Mouse (Mus musculus): ENCODE results near the gene Klri2.
"Not testable (repeated sequence)": the region's sequence is repeated elsewhere in the genome, so short reads cannot be mapped to it uniquely, and the experiment has no call there.

Klri2 gene

GRCm38 (mm10) chr6:129740069-129740721, at the start of gene Klri2:
Klri2 (minus strand) TSS chr6:129740484.
- no peak for DNase-seq (ENCODE audit: low spot score)

DNA sequence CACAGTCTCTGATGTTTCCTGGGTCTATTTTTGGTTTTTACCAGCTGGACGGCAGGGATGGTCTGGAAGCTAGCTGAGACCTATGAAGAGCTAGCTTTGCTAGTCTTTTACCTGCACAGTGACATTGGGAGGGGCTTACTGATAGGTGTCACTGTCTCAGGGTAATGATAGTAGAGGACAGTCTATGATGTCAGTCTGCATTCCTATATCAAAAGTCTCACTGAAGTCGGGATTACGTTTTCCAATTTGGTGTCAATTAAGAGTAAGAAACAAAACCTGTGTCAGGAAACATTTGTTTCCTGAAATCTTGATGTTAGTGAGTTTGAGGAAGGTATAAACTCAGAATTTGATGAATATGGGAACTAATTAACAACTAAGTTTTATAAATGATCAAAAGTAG, 43.9 kb upstream of the Klri2 start, which contains the start of gene Gm156:
Gene Gm156, minus strand, starts transcription at position 101 of the 400 bp plus-strand sequence.
- DNase-seq (ENCODE audit: low spot score), result not testable (repeated sequence)

DNA sequence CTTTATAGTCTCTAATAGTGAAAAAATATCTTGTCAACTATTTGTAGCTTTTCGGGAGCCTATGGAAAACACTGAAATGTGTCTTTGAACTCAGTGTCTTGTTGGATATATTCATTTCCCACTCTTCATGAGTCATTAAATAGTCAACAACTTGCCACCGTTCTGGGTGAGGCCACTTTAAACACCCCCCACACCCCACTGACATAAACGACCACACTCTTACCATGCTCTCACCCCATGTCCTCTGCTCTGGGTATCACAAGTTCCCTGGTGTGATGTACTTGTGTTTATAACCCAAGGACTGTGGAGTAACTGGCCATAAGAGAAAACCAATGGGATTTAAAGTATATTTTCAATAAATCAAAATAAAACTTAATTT, 7.4 kb upstream of the Klri2 start:
- no peak for DNase-seq (ENCODE audit: low spot score)

- DNase-seq (ENCODE audit: low spot score), result no peak
These were observed 6.9 kb upstream of the Klri2 start for GRCm38 (mm10) chr6:129747016-129747653.

GRCm38 (mm10) chr6:129746151-129746550, 5.9 kb upstream of the Klri2 start:
- DNase-seq (ENCODE audit: low spot score), result no peak

DNA sequence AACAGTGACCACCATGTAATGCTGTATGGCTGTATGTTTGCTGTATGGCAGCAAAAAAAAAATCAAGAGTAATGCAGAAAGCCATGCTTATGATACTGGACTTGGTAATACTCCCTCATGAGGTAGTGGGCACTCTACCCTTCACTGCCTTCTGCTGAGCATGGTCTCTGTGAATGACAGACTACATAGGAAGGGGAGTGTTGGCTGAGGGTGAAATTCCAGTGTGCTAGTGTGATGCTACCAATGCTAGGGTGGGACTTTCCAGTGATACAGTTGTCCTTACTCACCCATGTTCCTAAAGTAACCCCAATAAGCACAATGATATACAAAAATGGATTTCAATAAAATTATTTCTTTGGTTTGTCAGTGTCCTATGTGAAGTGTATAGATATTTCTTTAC, 3.9 kb downstream of the Klri2 start:
- DNase-seq (ENCODE audit: low spot score), result no peak

- DNase-seq (ENCODE audit: low spot score), result no peak
These were observed 13.0 kb downstream of the Klri2 start for GRCm38 (mm10) chr6:129727237-129727636.

DNA sequence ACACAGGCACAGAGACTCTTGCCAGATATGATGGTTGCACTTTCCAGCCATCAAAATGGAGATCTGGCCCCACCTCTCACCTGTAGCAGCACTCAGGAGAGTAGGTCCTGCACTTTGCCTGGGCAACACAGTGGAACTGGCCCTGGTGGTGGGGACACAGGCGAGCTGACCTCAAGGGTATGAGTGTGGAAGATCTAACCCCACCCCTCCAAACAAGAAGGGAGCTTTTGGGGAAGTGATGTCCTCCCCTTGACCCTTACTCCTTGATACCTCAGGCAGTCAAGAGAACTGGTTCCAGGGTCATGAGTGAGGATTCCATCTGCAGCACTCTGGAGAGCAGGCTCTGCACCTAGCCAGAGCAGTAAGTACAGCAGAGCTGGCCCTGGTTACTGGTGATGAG, 18.9 kb downstream of the Klri2 start:
- no peak for DNase-seq (ENCODE audit: low spot score)

DNA sequence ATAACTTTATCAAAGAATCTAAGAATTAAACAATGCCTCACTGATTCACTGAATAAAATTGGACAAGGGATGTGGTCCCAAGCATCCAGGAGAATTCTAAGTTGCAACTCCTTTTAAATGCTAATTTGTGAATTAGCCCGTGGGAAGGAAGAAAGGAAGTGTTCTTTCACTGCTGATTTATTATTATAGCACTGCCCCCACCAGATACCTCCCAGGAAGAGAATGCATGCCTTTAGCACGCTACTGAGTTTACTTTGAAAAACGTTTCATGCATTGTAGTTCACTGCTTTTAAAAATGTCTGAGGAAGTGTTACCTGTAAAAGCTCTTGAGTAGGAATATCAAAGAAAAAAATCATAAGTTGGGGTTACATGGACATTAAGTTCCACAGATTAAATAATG, 19.8 kb downstream of the Klri2 start:
- no peak for DNase-seq (ENCODE audit: low spot score)

- DNase-seq (ENCODE audit: low spot score), result no peak
These were observed 23.3 kb downstream of the Klri2 start, which contains the start of gene Klri1 for GRCm38 (mm10) chr6:129717032-129717431. Klri1 (minus strand) TSS chr6:129717132.

- DNase-seq (ENCODE audit: low spot score), result no peak
These were observed 26.7 kb downstream of the Klri2 start for GRCm38 (mm10) chr6:129713566-129713965.

GRCm38 (mm10) chr6:129691436-129691835, 48.8 kb downstream of the Klri2 start:
- not testable (repeated sequence) for DNase-seq (ENCODE audit: low spot score)

DNA sequence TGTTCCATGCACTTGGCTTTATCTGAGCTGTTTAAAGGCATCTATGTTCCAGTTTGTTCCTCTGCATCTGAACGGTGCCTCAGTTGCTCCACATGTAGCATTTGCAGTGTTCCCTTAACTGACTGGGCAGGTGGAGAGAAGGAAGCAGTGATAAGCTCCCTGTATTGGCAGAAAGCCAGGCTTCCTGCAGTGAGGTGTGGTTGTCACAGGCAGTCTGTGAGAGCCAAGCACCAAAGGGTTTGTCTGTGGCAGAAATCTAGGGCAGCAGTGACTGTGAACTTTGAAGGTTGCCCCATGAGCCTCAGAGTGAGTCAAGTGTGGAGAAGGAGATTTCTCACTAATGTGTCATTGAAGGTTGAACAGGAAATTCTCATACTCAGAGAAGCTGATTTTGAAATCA, 59.9 kb downstream of the Klri2 start:
- DNase-seq (ENCODE audit: low spot score), result no peak
